9 mouse cellular contexts compared by ENCODE assay signal in genomic region chr4:135922190-135922589, GRCm38 (mm10). TPM values are rescaled to one million over a fixed set of nuclear protein-coding genes. Genes with fewer than 3 reads are reported as not detected.
DNase-seq lines count a peak whose midpoint lies in the region; ATAC-seq and TF ChIP-seq lines count a peak whose summit lies in the region.
"Had no signal": no experiment of that assay in that cellular context is flagged by ENCODE, and none has a peak within 500 bp of the region (broad histone marks: within the 10 kb centered on the region; RNA-seq: fewer than 3 reads in every experiment).

No protein-coding gene starts in this region.

- no peak overlapping the region for H3K27ac ChIP-seq in kidney, postnatal 0 days
- H3K27ac ChIP-seq in forebrain, embryonic 10.5 days, result no peak overlapping the region
- peak overlapping the region; percentile 90; the same call in 1 of the 2 replicates for H3K27ac ChIP-seq in intestine, postnatal 0 days (ENCODE audit: low read depth, low read length)

- 62% methylated on average over 1 of the region's 1 CpGs for WGBS in kidney, postnatal 0 days
- 96% methylated on average over 1 of the region's 1 CpGs for WGBS in forebrain, embryonic 10.5 days
- 41% methylated on average over 1 of the region's 1 CpGs for WGBS in intestine, postnatal 0 days

- H3K36me3 ChIP-seq in kidney, postnatal 0 days (ENCODE audit: insufficient read depth, low read length), result 0 out of 2 replicates have a peak, but pooled peaks cover 21% of the 10 kb centered on the region
- peaks cover 31% of the 10 kb centered on the region for H3K36me3 ChIP-seq in forebrain, embryonic 10.5 days (replicated peaks)
- H3K36me3 ChIP-seq in intestine, postnatal 0 days (ENCODE audit: control insufficient read depth, insufficient read depth), result peaks cover 29% of the 10 kb centered on the region
- H3K36me3 ChIP-seq in myocyte (ENCODE audit: control insufficient read depth, insufficient read depth), result no peaks in the 10 kb centered on the region

- no peaks in the 10 kb centered on the region for H3K79me2 ChIP-seq in myocyte (ENCODE audit: control insufficient read depth, insufficient read depth)

- no peak overlapping the region for H3ac ChIP-seq in myocyte (ENCODE audit: control insufficient read depth, insufficient read length)

- H3K4me1 ChIP-seq in kidney, postnatal 0 days (replicated peaks; ENCODE audit: insufficient read depth, low read length), result no peaks in the 10 kb centered on the region; the same call in 1 of the 2 replicates
- peaks cover 19% of the 10 kb centered on the region for H3K4me1 ChIP-seq in forebrain, embryonic 10.5 days
- peaks cover 14% of the 10 kb centered on the region for H3K4me1 ChIP-seq in intestine, postnatal 0 days (replicated peaks; ENCODE audit: control insufficient read depth, insufficient read depth, low read length)

- no peak for DNase-seq in kidney, postnatal 0 days (ENCODE audit: low spot score)
- DNase-seq in kidney, postnatal 14 days, result no peak
- DNase-seq in forebrain, embryonic 10.5 days (ENCODE audit: extremely low spot score, low spot score), result no peak
- no peak for DNase-seq in cerebellum, postnatal 36 days
- no peak for DNase-seq in thymus, postnatal 14 days
- DNase-seq: retina, postnatal 1 day had no signal

- no peak overlapping the region for H3K4me3 ChIP-seq in kidney, postnatal 0 days (replicated peaks; ENCODE audit: low read depth, low read length)
- peak overlapping the region; percentile 84 for H3K4me3 ChIP-seq in forebrain, embryonic 10.5 days
- peak overlapping the region; percentile 85 for H3K4me3 ChIP-seq in intestine, postnatal 0 days (ENCODE audit: low read depth, low read length)
- peak overlapping the region; percentile 47 for H3K4me3 ChIP-seq in myocyte

- no peak for TF ChIP-seq POLR2A in myocyte (IDR thresholded peaks at IDR 0.05; ENCODE audit: insufficient read length, low read depth)

- TF ChIP-seq CTCF in kidney, postnatal 0 days (IDR thresholded peaks at IDR 0.05; ENCODE audit: low read depth), result no peak
- no peak for TF ChIP-seq CTCF in intestine, postnatal 0 days (IDR thresholded peaks at IDR 0.05; ENCODE audit: low read depth)

- no peak overlapping the region for H3K9ac ChIP-seq in kidney, postnatal 0 days (ENCODE audit: low read depth, low read length)
- H3K9ac ChIP-seq in intestine, postnatal 0 days (ENCODE audit: low read depth, low read length), result peak overlapping the region; percentile 86; the same call in 1 of the 2 replicates

- no peaks in the 10 kb centered on the region for H3K9me3 ChIP-seq in kidney, postnatal 0 days (replicated peaks; ENCODE audit: low read length)
- no peaks in the 10 kb centered on the region for H3K9me3 ChIP-seq in forebrain, embryonic 10.5 days
- no peaks in the 10 kb centered on the region for H3K9me3 ChIP-seq in intestine, postnatal 0 days (ENCODE audit: control insufficient read depth)

- H3K27me3 ChIP-seq in kidney, postnatal 0 days (ENCODE audit: insufficient read depth, low read length), result no peaks in the 10 kb centered on the region
- no peaks in the 10 kb centered on the region for H3K27me3 ChIP-seq in forebrain, embryonic 10.5 days (ENCODE audit: poor library complexity, severe bottlenecking)
- H3K27me3 ChIP-seq in intestine, postnatal 0 days (replicated peaks; ENCODE audit: control insufficient read depth, insufficient read depth, low read length), result no peaks in the 10 kb centered on the region
- H3K27me3 ChIP-seq in myocyte (ENCODE audit: control insufficient read depth, insufficient read depth, insufficient read length), result peaks cover 12% of the 10 kb centered on the region

- no peak for ATAC-seq in kidney, postnatal 0 days (replicated peaks; ENCODE audit: low FRiP score, low read depth)
- ATAC-seq in intestine, postnatal 0 days, result no peak
- ATAC-seq in monocyte, adult 5-6 weeks (replicated peaks; ENCODE audit: insufficient number of reproducible peaks, low FRiP score, low TSS enrichment, poor library complexity, severe bottlenecking), result no peak

- H3K4me2 ChIP-seq in kidney, postnatal 0 days (ENCODE audit: low read length), result peak overlapping the region; percentile 89
- H3K4me2 ChIP-seq in intestine, postnatal 0 days (replicated peaks; ENCODE audit: low read depth), result peak overlapping the region; percentile 79
- peak overlapping the region; percentile 98 for H3K4me2 ChIP-seq in myocyte (ENCODE audit: low read depth)

TF ChIP-seq in myocyte, 11 proteins besides CTCF, POLR2A, EP300 and RAD21:
- TF ChIP-seq TCF12 (IDR thresholded peaks at IDR 0.05; ENCODE audit: insufficient read depth, poor library complexity, severe bottlenecking), result no peak
- TF ChIP-seq SRF (IDR thresholded peaks at IDR 0.05; ENCODE audit: control insufficient read depth, insufficient read length, low read depth), result no peak
- no peak for TF ChIP-seq MYOG (IDR thresholded peaks at IDR 0.05; ENCODE audit: control insufficient read depth in 1 of 3, insufficient read depth in 1 of 3, insufficient read length in 2 of 3, low read depth in 2 of 3)
- TF ChIP-seq USF1 (IDR thresholded peaks at IDR 0.05; ENCODE audit: low read depth), result no peak
- TF ChIP-seq TCF3 (IDR thresholded peaks at IDR 0.05; ENCODE audit: insufficient read length, low read depth), result no peak
- no peak for TF ChIP-seq MAX (IDR thresholded peaks at IDR 0.05; ENCODE audit: low read depth)
- no peak for TF ChIP-seq POLR2AphosphoS2 (IDR thresholded peaks at IDR 0.05; ENCODE audit: insufficient read length, low read depth)
- TF ChIP-seq REST (IDR thresholded peaks at IDR 0.05; ENCODE audit: insufficient read depth, insufficient read length), result no peak
- no peak for TF ChIP-seq MYOD1 (IDR thresholded peaks at IDR 0.05; ENCODE audit: control insufficient read depth in 1 of 3, insufficient read length in 2 of 3, low read depth in 2 of 3)
- no peak for TF ChIP-seq E2F4 (IDR thresholded peaks at IDR 0.05; ENCODE audit: insufficient read depth)
- no peak for TF ChIP-seq CEBPB (IDR thresholded peaks at IDR 0.05; ENCODE audit: insufficient read depth, poor library complexity, severe bottlenecking)

RNA-seq across cellular contexts. Expression of gene Fuca1, which starts 1.7 kb away (rescaled TPM):
- polyA plus RNA-seq in kidney, postnatal 0 days (2015; fragmentation: Nextera tagmentation; extraction: Ambion mirVana), result 98.7 and 99.4 TPM in 2 replicates
- polyA plus RNA-seq in forebrain, embryonic 10.5 days (2016; fragmentation: Nextera tagmentation; extraction: Ambion mirVana), result 46.4 and 52.4 TPM in 2 replicates
- polyA plus RNA-seq in intestine, postnatal 0 days (2015; fragmentation: Nextera tagmentation; extraction: Ambion mirVana), result 717 and 739 TPM in 2 replicates
- 29.8 TPM for polyA plus RNA-seq in myocyte (2012; fragmentation: generic; extraction: Trizol)
- total RNA-seq in monocyte, adult 5-6 weeks (2017), result 180 to 259 TPM (median 226 TPM) in 3 replicates

RNA-seq across cellular contexts. Expression of gene Hmgcl, which starts 24.1 kb away (rescaled TPM):
- polyA plus RNA-seq in kidney, postnatal 0 days (2015; fragmentation: Nextera tagmentation; extraction: Ambion mirVana), result 107 and 110 TPM in 2 replicates
- 65.0 and 65.4 TPM in 2 replicates for polyA plus RNA-seq in forebrain, embryonic 10.5 days (2016; fragmentation: Nextera tagmentation; extraction: Ambion mirVana)
- polyA plus RNA-seq in intestine, postnatal 0 days (2015; fragmentation: Nextera tagmentation; extraction: Ambion mirVana), result 232 and 235 TPM in 2 replicates
- 44.1 TPM for polyA plus RNA-seq in myocyte (2012; fragmentation: generic; extraction: Trizol)
- 56.8 to 67.9 TPM (median 60.9 TPM) in 3 replicates for total RNA-seq in monocyte, adult 5-6 weeks (2017)

RNA-seq across cellular contexts. Expression of gene Cnr2, which starts 27.0 kb away (rescaled TPM):
- 0.68 and 0.70 TPM in 2 replicates for polyA plus RNA-seq in kidney, postnatal 0 days (2015; fragmentation: Nextera tagmentation; extraction: Ambion mirVana)
- 0.30 and 0.48 TPM in 2 replicates for polyA plus RNA-seq in forebrain, embryonic 10.5 days (2016; fragmentation: Nextera tagmentation; extraction: Ambion mirVana)
- polyA plus RNA-seq in intestine, postnatal 0 days (2015; fragmentation: Nextera tagmentation; extraction: Ambion mirVana), result 0.14 and 0.24 TPM in 2 replicates
- polyA plus RNA-seq in myocyte (2012; fragmentation: generic; extraction: Trizol), result not detected
- total RNA-seq in monocyte, adult 5-6 weeks (2017), result 12.0 to 23.7 TPM (median 19.9 TPM) in 3 replicates

RNA-seq across cellular contexts. Expression of gene Gale, which starts 41.3 kb away (rescaled TPM):
- polyA plus RNA-seq in kidney, postnatal 0 days (2015; fragmentation: Nextera tagmentation; extraction: Ambion mirVana), result 25.1 and 30.0 TPM in 2 replicates
- 39.7 and 41.0 TPM in 2 replicates for polyA plus RNA-seq in forebrain, embryonic 10.5 days (2016; fragmentation: Nextera tagmentation; extraction: Ambion mirVana)
- polyA plus RNA-seq in intestine, postnatal 0 days (2015; fragmentation: Nextera tagmentation; extraction: Ambion mirVana), result 99.5 and 131 TPM in 2 replicates
- 51.3 TPM for polyA plus RNA-seq in myocyte (2012; fragmentation: generic; extraction: Trizol)
- total RNA-seq in monocyte, adult 5-6 weeks (2017), result 1.5 to 3.7 TPM (median 2.7 TPM) in 3 replicates

RNA-seq across cellular contexts. Expression of gene Pnrc2, which starts 48.5 kb away (rescaled TPM):
- polyA plus RNA-seq in kidney, postnatal 0 days (2015; fragmentation: Nextera tagmentation; extraction: Ambion mirVana), result 190 and 194 TPM in 2 replicates
- polyA plus RNA-seq in forebrain, embryonic 10.5 days (2016; fragmentation: Nextera tagmentation; extraction: Ambion mirVana), result 205 and 219 TPM in 2 replicates
- 103 and 114 TPM in 2 replicates for polyA plus RNA-seq in intestine, postnatal 0 days (2015; fragmentation: Nextera tagmentation; extraction: Ambion mirVana)
- 45.2 TPM for polyA plus RNA-seq in myocyte (2012; fragmentation: generic; extraction: Trizol)
- total RNA-seq in monocyte, adult 5-6 weeks (2017), result 342 to 380 TPM (median 364 TPM) in 3 replicates
